Mouse (Mus musculus): Measurements from ENCODE around the gene Ank3.

Ank3 gene

DNA sequence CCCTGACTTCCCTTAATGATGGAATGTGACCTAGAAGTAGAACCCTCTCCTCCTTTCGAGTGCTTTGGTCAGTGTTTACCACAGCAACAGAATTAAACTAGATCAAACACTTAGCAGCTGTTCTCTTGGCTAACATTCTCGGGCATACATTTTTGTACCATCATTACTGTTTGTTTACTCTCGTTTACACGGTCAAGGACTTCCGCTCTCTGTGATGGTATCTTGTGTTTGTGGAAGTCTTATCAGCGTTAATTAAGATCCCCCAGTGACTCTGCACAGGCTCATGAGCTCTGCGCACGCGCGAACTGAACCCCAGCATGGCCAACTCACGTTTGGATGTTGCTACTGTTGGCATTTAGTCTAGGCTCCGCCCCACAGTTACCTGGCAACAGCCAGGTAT is 16.3 kb downstream of the Ank3 start:
- in situ Hi-C loops (cut with MboI) = no loop called here

- in situ Hi-C loops (cut with MboI) = no loop called here
Measured at GRCm38 (mm10) chr10:69418716-69419115, 20.1 kb downstream of the Ank3 start.

DNA sequence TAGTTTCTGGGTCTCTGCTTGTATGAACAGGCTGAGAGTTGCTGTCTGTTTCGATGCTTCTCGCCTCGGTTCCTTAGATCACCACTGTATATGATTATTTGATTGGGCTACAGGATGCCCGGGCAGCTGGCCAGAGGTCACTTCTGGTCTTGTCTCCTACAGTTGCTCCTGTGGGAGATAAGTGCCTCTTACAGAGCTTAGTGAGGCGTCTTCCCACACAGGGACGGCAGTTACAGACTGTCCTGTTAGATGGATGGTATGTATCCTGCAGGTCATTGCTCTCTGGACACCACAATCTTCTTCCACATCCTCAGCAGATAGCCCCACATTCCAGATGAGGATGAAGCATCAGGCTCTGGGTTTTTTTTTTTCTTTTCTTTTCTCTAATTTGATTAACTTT is 21.7 kb downstream of the Ank3 start:
- in situ Hi-C loops (cut with MboI) = no loop called here

- in situ Hi-C loops (cut with MboI) = no loop called here
Measured at GRCm38 (mm10) chr10:69424051-69424450, 25.5 kb downstream of the Ank3 start.

DNA sequence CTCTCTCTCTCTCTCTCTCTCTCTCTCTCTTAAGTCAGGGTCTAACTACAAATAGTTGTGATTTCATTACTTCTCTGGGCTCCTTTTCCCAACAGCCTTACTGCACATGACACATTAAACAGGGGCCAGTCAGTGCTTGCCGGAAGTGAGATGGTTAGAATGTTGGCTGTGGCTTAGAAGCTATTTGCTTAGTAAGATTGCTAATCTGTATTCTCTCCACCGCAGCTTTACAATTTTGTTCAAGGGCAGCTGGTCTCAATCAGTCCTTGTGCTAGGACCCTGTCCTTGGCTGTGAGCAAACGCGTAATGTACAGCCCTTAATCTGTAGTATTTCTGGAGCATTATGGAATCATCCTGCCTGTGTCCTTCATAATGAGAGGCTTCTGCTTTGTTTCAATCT is 31.6 kb downstream of the Ank3 start:
- in situ Hi-C loops (cut with MboI) = no loop called here

- in situ Hi-C loops (cut with MboI) = no loop called here
Measured at GRCm38 (mm10) chr10:69431101-69431500, 32.5 kb downstream of the Ank3 start.

- in situ Hi-C loops (cut with MboI) = no loop called here
Measured at GRCm38 (mm10) chr10:69435213-69435612, 36.6 kb downstream of the Ank3 start.

DNA sequence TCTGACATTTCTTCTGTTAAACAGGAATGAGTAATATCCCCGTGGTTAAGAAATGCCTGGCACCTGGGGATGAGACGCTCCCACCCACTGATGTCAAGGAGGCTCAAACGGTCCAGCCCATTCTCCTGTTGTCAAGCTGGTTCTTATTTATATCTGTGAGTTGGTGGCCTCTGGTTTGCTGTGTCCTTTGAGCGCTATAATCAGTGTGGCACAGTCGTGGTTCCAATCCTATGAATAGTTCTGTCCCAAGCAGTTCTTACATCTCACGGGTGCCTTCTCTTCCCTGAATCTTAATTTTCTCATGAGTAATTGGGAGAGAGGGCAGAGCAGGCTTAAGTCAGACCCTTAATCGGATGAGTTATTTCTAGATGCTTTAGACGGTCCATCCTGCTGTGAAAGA is 40.9 kb downstream of the Ank3 start:
- in situ Hi-C loops (cut with MboI) = no loop called here

DNA sequence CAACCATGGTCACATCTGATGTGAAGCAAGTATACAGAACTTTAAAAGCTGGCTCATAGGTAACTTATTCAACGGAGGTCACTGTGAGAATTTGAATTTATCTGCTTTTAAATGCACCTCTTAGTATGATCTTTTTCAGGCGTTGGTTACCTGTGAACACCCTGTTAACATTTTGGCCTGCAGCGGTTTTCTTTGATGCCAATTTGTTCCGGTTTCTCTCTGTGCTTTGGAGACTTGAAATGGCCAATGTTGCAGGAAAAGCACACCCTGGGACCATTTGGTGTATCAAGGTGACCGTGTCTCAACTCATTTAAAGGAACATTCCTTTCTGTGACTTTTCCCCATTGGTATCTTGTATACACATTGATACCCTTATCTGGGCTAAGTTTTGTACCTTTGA is 46.0 kb downstream of the Ank3 start:
- in situ Hi-C loops (cut with MboI) = no loop called here

DNA sequence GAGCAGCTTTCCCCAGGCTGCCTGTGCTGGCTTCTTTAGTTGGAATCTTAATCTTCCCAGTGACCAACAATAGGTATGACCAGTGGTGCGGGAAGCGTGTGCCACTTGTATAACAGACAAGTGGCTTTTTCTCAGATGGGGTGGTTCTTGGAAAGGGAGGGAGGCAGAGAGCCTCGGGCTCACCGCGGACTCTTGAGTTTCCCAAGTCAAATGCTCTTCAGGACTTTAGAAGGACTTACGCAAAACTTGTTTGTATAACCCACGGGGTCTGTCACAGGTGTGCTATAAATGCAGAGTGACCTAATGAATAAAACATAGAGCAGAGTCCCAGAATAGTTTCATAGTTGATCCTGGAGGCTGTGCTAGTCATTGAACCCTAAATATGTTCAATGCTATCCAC is 47.4 kb downstream of the Ank3 start:
- in situ Hi-C loops (cut with MboI) = no loop called here

- in situ Hi-C loops (cut with MboI) = no loop called here
Measured at GRCm38 (mm10) chr10:69446566-69446965, 48.0 kb downstream of the Ank3 start.

GRCm38 (mm10) chr10:69447308-69447707 is 48.7 kb downstream of the Ank3 start:
- in situ Hi-C loops (cut with MboI) = no loop called here

- in situ Hi-C loops (cut with MboI) = no loop called here
Measured at GRCm38 (mm10) chr10:69448174-69448573, 49.6 kb downstream of the Ank3 start.

GRCm38 (mm10) chr10:69451006-69451405 is 52.4 kb downstream of the Ank3 start:
- in situ Hi-C loops (cut with MboI) = no loop called here

- in situ Hi-C loops (cut with MboI) = no loop called here
Measured at GRCm38 (mm10) chr10:69452180-69452977, 53.8 kb downstream of the Ank3 start.

- in situ Hi-C loops (cut with MboI) = no loop called here
Measured at GRCm38 (mm10) chr10:69453531-69453930, 55.0 kb downstream of the Ank3 start.

GRCm38 (mm10) chr10:69454480-69454879 is 55.9 kb downstream of the Ank3 start:
- in situ Hi-C loops (cut with MboI) = no loop called here

GRCm38 (mm10) chr10:69464826-69465225 is 66.3 kb downstream of the Ank3 start:
- in situ Hi-C loops (cut with MboI) = no loop called here

- in situ Hi-C loops (cut with MboI) = no loop called here
Measured at GRCm38 (mm10) chr10:69465558-69466200, 67.1 kb downstream of the Ank3 start.

DNA sequence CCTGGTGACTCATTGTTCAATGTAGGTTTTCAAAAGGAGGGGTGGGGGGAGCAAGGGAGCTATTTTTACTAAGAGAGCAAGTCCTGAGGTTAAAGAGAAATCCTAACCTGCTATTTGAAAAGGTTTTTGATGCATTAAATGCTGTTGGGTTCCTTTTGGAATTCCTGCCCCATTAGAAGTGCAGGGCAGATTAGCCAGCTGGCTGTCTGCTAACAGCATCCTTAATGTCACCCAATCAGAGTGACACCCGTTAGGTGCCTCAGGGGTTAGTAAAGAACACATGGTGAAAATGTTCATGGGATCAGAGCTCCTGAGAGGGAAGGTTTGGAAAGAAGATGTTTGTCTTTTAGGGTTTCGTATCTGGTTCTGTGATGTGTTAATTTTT is 67.6 kb downstream of the Ank3 start:
- in situ Hi-C loops (cut with MboI) = no loop called here

DNA sequence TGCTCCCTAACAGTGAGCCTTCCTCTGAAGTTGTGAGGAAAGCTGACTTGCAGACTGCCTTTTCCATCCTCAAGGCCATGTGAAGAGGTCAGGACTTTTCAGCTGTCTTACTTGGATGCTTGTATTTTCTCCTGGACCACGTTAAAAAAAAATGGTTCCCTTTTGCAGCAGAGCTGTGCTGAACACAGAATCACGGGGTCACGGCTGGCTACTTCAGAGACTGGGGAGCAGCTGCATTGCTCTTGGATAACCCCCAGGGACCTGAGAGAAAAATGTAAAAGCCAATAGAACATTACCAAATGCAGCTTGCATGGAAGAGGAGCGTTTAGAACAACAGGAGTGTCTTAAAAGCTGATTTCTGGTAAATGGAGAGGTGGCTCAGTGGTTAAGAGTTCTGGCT is 68.0 kb downstream of the Ank3 start:
- in situ Hi-C loops (cut with MboI) = no loop called here

- in situ Hi-C loops (cut with MboI) = no loop called here
Measured at GRCm38 (mm10) chr10:69467182-69467581, 68.6 kb downstream of the Ank3 start.

- in situ Hi-C loops (cut with MboI) = no loop called here
Measured at GRCm38 (mm10) chr10:69471841-69472240, 73.3 kb downstream of the Ank3 start.

GRCm38 (mm10) chr10:69476871-69477270 is 78.3 kb downstream of the Ank3 start:
- in situ Hi-C loops (cut with MboI) = no loop called here
